Mouse (Mus musculus) lung, postnatal 4 days (tissue): ENCODE data around the gene Ubac1.

Experiments used
- DNase-seq, 2 experiments: peaks; one replicate each; pipeline ENCODE4 v3.0.0; 2021

Gene Ubac1

DNA sequence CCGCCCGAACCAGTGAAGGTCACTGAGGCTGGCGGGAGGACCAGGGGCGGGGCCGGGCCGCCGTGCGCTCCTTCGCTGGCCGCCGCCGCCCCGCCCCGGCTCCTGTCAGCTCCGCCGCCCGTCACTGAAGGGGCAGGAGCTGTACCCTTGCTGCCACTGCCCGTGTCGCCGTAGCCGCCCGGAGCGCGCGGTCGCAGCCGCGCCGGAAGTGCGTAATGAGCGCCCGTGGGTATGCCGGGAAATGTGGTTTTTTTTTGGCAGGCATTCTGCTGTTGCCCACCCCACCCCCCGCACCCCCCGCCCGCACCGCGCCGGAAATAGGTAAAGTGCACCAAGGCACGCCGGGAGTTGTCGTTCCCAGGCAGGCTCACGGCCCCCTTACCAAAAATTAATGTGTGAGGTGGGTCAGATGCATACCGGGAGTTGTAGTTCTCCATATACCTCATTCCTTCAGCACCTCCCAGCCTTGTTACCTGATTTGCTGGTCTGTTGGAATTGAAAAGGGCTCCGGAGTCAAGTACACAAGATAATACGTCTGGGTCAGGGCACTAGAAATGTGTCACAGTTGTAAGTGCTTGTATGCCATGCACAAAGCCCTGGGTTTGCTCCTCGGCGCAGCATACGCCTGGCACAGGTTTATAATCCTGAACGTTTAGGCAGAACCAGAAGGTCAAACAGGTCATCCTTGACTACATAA, at the start of gene Ubac1:
TSS of gene Ubac1 (minus strand) at position 187 of the 697 bp plus-strand sequence.
- DNase-seq = peak; percentile 92 to 96

DNA sequence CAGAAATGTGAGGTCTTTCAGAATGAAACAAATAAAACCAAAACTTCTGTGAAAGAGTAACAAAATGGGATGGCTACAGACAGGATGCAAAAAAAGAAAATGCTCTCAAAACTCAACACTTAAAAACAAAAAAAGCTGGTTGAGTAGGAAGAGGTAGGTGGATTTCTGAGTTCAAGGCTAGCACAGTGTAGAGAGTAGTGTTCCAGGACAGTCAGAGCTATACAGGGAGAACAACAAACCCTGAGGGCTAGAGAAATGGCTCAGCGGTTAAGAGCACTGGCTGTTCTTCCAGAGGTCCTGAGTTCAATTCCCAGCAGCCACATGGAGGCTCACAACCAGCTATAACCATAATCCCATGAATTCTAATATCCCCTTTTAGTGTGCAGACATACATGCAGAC, 47.0 kb upstream of the Ubac1 start:
- DNase-seq = no peak

DNA sequence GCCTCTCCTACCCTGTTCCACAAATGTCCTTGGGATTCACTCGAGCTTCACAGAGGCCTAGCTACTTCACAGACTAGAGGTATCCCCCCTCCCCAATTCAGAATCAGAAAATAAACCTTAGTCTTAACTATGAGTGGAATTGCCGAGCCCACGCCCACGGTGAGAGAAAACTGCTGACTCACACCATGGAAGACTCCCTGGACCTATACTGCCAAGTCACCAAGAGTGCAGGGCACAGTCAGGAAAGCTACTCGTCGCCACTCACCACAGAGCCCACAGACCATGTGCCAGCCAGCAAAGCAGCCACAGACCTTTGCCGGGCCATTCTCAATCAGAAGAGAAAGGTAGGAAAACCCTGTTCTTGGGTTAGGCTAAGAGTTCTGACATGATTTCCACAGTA, 46.6 kb upstream of the Ubac1 start:
- DNase-seq = no peak

DNA sequence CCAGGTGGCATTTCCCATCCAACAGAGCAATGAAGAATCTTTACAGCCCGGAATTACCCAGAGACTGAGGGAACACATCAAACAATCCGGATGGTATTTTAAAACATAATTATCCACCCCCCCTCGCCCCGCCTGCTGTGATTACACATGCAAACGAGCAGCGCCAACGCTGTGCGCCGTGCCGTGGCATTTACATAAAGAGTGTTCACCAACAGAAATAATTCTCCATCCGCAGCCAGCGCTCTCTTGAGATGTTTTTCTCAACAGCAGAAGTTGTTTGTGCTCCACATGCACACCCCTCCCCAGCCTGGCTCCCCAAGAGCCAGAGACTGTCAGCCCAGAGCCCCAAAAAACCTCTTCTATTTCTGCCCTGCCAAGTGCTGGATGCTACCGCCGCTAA, 45.0 kb upstream of the Ubac1 start:
- no peak for DNase-seq

DNA sequence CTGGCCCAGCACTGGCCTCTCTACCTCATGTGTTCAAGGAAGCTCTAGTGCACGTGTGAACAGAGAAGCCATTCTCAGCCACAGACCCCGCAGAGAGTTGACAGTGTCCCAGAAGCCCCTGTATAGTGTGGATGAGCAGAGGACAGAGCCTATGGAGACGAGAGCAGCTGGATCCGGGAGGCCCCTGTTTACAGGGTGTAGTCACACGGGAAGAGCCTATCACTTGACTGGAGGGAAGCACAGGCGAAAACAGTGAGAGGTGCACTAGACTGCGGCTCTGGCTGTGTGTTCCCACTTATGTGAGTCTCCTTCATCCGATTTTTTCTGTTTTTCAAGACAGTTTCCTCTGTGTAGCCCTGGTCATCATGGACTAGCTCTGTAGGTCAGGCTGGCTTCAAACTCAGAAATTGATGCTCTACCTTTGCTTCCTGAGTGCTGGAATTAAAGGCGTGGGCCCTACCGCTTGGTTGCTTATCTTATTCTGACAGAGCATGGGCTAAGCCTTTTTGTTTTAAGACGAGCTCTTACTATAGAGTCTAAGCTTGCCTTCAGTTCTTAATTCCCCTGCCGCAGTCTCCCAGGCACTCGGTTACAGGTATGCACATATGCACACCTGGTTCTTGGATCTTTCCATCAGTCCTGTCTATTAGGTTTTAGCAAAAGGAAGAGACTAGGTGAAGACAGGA, 41.3 kb upstream of the Ubac1 start:
- no peak for DNase-seq

DNA sequence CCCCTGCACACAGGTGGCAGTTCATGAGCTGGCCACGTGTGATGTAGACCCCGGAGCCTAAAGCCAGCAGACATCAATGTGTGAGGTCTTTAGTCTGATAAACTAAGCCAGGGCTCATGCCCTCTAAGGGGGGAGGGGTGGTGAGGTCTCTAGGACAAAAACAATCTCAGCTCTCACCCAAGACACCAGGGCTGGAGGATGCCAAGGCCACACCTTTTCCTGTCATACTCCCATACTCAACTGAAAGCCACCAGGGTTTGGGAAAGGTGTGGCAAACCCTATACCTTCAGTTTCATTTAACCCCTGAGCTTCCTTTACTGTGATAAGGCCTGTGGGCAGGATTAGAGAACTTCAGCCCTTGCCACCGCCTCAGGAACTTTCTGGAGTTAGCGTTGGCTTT, 40.7 kb upstream of the Ubac1 start:
- DNase-seq = no peak

DNA sequence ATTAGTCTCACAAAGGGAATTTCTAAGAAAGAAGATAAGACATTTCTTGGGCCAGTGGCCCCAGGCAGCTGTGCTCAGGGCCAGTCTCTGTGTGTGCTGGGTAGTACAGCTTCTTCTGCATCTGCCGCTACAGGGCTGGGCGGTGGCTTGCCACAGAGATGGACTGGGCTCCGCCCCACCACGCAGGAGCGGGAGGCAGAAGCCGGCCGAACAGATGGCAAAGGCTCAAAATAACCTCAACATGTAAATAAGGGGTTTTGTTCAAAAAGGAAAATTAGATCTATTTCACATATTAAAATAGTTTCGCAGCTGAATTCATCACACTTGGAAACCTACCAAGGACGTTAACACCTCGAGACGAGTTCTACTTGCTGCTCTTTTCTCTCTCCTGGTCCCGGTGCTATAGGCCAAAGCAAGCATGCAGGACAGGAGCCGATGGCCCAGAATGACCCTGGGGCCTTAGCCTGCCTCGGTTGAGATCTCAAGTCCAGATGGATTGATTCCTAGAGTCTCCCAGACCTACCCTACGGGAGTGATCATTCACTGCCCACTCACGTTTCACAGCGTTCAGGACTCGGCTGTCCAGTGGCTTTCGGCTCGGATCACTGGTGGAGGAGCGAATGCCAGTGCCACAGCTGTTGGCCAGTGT, 39.6 kb upstream of the Ubac1 start:
- no peak for DNase-seq

DNA sequence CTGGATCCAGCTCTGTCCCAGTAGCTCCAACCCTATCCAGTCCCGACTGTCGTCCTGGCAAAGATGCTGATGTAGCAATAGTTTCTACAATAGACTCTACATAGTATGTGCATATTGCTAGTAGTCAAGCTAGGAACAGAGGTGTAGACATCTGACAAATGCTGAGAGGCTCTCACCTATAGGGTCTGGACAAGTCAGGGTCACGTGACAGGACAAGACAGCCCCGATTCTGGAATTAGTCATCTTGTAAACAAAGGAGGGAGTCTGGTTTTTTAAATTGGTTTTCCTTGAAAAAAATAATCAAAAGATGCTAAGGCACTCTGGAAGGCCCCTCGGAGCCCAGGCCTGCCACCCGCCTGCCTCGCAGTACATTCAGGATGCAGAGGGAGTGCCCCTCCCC, 35.5 kb upstream of the Ubac1 start:
- DNase-seq = no peak

DNA sequence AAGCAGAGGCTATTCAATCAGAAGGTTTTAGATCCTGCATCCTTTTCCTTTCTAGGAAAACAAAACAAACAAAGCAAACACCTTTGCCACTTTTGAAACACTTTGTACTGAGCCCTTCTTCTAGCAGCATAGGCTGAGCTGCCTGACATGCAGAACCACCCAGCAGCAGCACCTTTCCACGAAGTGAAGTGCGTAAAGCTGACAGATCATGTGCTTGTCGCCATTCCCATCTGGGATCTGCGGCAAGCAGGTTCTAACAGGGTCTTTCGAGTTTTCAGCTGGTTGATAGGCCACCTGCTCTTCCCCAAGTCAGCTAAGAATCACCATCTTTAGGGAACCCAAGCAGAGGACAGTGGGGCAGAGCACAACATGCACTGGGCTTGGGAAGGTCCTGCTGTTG, 34.7 kb upstream of the Ubac1 start:
- DNase-seq = no peak

DNA sequence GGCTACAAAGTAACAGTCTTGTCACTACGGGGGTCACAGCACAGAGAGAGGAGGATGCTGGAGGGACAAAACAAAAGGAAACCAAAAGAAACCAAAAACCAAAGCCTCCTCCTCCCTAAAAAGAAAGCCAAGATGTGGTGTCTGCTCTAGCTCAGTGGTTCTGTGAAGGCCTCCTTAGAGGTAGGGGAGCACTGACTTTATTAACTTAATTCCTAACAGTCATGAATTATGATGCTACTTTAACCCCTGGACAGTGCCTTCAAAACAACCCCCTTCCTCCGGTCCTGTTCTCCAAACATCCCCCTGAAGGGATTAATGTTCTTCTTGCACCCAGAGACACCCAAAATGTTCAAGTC, 34.2 kb upstream of the Ubac1 start:
- no peak for DNase-seq

DNA sequence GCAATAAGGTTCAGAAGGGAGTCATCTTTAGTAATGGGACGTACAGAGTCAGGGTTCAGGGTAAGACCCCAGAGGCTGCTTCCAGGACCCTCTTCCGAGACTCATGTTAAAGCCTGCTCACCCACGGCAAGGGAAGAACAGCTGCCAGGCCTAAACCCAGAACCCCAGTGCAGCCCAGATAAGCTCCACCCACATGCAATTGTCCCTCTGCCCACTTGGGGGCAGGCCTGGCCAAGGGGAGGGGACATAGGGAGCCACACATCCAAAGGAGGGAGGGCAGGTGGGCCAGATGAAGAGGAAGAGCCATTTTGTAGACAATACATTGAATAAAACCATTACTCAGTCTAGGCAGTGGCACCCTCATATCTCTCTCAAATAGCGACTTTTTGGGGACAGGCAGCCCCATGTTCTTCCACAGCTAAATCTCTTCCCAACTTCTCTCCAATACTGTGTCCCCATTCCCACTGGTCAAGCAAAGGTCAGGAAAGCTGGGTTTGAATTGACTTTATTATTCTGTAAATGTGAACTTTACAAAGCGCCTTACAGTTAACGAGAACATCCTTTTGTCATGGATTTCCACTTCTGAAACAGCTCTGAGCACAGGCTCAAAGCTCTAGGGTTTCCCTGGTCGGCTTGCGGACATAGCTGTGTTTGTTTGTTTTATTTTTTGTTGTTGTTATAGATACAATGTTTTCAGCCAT, 33.6 kb upstream of the Ubac1 start:
- DNase-seq = peak; percentile 75 to 81

DNA sequence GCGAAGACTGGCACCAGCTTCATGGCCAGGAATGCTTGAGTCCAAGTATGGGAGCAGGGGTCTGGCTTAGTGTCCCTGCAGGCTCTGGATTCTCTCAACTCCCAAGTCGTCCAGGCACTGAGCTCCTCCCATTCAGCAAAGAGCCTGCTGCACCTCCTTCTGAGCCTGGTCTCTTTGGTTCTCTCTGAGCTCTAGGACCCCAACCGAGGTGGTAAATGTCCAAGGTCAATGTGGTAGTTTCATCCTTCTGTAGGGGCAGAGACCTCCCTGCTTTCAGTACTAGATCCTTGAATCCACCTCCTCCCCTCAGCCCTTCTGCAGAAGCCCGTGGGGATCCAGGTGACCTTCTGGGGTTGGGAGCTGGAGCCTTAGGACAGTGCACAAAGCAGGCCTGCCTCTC, 31.3 kb upstream of the Ubac1 start:
- DNase-seq = no peak

DNA sequence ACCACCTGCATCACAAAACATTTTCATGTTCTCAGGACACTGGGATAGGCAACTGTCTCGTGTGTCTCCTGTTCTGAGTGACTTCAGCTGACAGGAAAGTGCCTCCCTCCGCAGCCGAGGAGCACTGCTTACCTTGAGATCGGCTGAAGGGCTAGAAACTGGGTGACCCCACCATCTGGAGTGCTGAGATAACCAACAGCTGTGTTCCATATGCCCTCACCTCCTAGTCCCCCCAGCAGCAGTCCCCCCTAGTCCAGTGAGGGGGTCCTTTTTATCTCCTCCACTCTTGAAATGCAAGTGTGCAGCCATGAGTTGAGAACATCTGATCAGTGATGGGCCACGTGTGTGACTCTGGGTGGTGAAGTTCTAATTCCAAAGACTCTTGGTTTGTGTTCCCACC, 27.3 kb upstream of the Ubac1 start:
- DNase-seq = no peak

DNA sequence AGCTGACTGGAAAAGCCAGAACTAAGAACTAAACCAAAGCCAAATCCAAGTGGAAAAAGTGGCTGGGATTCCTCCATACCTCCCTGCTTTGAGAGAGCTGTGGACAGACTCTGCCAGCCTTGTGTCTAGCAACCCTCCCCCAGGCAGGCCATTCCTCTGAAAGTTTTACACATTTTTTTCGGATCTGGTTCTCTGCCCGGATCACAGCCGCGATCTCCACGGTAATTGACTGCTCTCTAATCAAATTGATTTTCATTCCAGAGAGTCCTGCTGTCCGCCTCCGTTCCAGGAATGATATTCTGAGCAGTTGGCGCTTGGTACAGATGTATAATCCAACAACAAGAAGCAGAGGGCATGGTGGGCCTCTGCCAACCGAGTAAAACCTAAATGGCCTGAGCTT, 22.7 kb upstream of the Ubac1 start:
- DNase-seq = no peak

DNA sequence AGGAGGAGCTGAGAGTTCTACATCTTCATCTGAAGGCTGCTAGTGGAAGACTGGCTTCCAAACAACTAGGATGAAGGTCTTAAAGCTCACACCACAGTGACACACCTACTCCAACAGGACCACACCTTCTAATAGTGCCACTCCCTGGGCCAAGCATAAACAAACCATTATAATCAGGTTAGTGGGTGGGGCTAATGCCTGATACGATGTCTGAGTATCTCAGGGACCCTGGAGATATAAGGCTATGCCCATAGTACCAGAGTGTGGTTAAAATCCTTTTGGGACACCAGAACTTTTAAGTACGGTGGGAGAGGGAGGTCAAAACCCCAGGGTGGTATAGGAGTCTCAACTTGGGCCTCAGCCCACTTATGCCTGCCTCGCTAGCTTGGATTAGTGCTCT, 21.1 kb upstream of the Ubac1 start:
- DNase-seq = no peak

DNA sequence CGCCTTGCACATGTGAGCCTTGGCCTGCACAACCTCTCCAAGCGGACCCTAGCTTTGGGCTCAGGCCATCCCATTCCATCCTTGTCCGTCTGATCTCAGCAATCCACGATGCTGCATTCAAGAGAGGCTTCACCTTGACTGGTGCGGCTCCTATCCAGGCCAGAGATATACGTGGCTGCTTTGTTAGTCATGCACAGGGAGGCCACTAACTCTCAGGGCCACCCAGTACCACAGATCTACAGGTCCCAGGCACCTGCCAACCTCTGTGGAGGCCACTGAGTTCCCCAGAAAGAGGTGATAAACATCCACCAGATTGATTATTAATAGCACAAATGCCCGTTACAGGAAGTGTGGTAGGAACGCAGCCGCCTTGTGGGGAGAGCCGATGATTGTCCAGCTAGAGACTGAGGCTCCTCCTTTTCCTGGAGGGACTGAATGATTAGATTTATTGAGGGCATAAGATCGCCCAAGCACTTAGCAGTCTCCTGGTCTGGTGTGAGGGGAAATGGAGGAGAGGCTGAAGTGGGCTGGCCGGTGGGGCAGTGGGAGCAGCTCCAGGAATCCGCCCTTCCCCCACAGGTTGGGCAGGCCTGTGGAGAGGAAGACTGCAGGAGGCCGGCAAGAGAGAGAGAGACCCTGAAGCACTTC, 19.7 kb upstream of the Ubac1 start:
- DNase-seq = peak; percentile 21 to 40

DNA sequence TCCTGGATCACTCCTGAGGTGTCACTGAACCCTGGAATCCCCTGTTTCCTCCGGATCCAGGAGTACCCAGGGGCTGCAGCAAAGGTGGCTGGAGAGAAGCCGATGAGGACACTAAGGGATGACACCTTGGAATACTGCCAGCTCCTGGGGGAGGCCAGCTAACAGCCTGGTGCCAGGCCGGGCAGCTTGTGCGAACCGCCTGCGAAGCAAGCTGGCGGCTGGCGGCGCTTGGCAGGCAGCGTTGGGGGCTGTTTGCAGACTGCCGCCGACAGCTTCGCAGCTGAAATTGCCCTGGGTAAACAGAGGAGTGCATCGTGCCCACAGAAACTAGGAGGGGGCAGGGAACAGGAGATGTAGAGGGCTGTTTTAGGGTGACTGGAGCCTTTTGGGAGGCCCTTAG, 18.4 kb upstream of the Ubac1 start:
- peak in 1 of 2 experiments; percentile 42 for DNase-seq

DNA sequence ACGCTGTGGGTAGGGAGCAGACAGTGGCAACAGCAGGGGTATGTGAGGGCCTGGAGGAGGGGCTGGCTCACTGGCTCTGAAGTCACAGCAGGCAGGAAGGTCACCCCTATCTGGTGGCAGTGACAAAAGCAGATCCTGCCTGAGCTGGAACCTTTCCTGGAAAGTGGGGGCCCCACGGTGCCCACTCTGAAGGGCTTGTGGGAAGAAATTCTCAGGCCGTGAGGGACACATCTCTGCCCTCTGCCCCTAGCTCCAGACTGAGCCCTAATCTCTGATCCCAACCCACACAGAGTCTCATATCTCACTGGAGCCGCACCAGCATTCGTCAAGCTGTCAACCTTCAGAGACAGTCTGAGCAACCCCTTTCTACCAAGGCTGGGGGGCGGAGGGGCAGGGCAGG, 15.8 kb upstream of the Ubac1 start:
- DNase-seq = no peak

DNA sequence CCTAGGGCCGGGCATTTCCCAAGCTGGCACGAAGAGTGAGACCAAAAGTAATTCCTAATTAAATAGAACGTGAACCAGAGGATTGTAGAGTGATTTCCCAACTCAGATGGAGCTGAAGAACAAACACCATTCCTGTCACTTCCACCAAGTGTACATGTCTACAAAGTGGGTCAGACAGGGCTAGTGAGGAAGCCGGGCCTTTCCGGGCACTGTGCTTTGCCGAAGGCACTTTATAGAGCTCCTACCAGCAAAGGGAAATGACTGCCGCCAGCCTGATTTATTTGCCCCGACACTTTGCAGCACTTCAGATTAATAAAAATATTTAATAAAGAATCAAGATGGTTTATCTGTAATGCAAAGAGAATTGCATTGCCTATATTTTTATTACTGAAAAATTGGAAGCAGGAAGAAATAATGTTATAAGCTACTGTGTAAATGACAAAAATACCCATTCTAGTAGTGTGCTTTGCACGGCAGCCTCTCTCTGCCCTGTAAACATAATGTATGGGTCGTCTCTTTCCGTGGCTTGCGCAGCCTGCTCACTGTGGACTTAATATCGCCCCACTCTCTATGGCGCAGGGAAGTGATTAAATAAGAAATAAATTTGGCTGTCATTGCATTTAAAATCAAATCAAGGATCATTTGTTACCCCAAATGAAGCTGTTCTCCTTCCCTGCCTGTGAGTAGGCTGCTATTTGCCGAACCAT, 12.9 kb upstream of the Ubac1 start:
- no peak for DNase-seq

DNA sequence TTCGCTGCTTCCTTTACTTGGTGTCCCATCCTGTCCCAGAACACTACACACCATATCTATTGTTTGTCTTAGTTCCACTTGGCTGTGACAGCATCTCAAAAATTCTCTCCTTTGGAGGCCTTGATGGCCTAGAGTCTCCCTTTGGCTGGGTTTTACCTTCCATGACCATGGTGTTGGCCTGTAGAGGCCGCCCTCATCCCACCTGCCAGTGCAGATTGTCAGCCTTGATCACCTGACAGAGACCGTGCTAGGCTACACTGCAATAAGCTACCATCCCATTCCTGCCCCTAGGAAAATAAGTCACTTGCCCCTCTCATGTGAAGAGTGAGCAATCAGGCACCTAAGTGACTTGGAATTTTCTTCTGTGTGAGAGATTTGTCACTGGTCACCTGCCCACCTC, 8.7 kb upstream of the Ubac1 start:
- DNase-seq = no peak

DNA sequence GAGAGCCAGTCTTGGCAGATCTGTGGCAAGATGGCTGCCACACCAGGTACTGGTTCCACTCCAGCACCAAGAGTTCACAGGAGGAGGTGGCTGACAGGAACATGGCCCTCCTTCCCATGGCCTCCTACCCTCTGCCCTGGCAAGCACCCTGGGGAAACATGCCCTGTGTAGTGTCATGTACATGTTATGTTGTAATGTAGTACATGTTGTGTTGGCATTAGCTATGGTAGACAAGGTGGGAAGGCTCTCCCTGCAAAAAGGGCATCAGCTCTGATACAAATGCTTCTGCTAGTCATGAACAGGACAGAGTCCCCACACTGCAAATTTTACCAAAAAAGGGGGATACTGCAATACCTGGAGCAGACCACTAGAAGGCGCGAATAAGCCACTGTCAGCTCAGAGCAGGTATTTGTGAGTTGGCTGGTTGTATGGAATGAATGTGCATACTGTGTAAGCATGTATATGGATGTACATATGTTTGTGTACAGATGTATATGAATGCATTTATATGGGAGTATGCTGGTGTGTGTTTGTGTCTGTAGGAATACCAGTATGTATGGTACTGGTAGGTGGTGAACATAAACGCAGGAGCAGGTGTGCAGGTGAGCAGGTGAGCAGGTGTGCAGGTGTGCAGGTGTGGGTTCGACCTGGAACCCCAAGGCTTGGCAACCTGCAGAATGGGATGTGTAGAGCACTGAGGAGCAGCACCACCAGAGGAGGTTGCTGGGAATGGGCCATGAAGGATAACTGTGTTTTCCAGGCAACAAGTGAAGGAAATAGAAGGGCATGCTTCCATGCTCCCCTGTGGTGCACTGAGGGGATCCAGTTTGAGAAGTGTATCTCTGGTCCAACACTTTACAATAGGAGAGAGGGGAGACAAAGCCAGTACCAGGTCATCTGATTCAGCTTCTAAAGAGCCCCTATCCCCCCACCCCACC, 2.9 kb upstream of the Ubac1 start:
- DNase-seq = peak in 1 of 2 experiments; percentile 38
